Mouse (Mus musculus) layer of hippocampus, postnatal 25 days (tissue): ENCODE measurements around the gene Gpatch3. TPM values are rescaled to one million over a fixed set of nuclear protein-coding genes. Genes with fewer than 3 reads are reported as not detected.

ENCODE experiments used
- DNase-seq, 2 experiments: peaks; one replicate each; pipeline ENCODE4 v3.0.0; 2022; ENCODE audit warnings: mixed read lengths in 2 of 2, low spot score in 1 of 2; ENCODE audit errors: extremely low spot score in 1 of 2
- total RNA-seq, 2 experiments: library from RNA; stranded (reverse); gene quantifications; 2 replicates each; pipeline ENCODE4 v1.2.3; 2021

The Gpatch3 gene
- total RNA-seq, 2 experiments from 2014 or later, result 8.2 to 9.5 TPM

DNA sequence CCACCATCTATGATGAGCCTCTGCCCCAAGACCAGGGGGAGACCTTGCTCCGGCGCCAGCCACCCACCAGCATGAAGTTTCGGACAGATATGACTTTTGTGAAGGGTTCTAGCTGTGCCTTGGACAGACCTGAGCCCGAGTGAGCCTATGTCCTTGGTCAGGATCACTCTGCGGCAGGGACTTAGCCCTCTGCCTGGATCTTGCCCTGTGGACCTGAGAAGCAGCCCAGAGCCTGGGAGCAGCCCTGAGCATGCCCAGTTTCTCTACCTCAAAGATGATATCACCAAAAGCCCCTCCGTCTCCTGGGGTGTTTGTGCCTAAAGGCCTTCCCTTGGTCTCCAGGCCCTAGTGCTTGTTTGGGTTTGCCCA is 9.1 kb downstream of the Gpatch3 start:
- no peak for DNase-seq

DNA sequence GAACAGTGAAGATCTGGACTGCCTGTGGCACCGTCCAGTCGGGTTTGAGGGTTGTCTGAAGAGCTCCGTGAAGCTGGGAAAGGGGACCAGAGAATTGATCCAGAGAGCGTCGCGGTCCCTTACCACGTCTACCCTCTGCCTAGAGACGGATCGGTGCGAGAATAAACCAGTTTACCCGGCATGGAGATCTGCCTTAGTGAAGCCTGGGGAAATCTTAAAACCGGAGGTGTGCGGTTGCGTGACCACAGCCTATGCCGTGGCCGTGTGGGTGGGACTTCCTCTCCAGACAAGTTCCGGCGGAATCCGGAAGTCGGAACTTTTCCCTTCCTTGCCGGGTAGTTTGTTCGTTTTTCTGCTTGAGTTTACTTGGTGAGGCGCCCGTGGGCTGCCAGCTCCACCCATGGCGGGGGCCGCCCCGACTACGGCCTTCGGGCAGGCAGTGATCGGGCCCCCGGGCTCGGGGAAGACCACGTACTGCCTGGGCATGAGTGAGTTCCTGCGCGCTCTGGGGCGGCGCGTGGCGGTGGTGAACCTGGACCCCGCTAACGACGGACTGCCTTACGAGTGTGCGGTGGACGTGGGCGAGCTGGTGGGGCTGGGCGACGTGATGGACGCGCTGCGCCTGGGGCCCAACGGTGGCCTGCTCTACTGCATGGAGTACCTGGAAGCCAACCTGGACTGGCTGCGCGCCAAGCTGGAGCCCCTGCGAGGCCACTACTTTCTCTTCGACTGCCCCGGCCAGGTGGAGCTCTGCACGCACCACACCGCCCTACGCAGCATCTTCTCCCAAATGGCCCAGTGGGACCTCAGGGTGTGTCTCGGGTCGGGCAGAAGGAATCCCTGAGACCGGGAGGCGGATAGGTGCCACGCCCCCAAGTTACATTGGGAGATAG is 9.8 kb downstream of the Gpatch3 start, which contains the start of gene Gpn2:
Gene Gpn2, plus strand, starts transcription at position 304 of the 893 bp plus-strand sequence.
- peak; percentile 57 to 73 for DNase-seq

- peak; percentile 54 to 73 for DNase-seq
Observed at GRCm38 (mm10) chr4:133592570-133592969, 18.0 kb downstream of the Gpatch3 start.

- DNase-seq, result no peak
Observed at GRCm38 (mm10) chr4:133595538-133595937, 21.0 kb downstream of the Gpatch3 start.

DNA sequence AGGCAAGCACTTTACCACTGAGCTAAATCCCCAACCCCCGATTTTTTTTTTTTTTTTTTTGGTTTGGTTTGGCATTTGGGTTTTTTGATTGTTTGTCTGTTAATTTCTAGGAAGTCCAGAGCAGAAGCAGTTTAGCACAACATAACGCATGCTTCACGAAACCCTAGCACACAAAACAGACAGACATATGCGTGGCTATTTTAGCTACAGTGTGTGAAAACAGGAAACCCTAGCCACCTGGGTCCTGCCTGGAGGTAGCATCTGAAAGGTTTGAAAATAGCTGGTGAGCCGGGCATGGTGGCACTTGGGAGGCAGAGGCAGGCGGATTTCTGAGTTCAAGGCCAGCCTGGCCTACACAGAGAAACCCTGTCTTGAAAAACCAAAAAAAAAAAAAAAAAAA is 21.5 kb downstream of the Gpatch3 start:
- no peak for DNase-seq

GRCm38 (mm10) chr4:133598616-133599015 is 24.1 kb downstream of the Gpatch3 start:
- DNase-seq, result no peak

- DNase-seq, result no peak
Observed at GRCm38 (mm10) chr4:133599116-133599515, 24.6 kb downstream of the Gpatch3 start.

- DNase-seq, result peak; percentile 55 to 64
Observed at GRCm38 (mm10) chr4:133599571-133600073, 25.1 kb downstream of the Gpatch3 start.

DNA sequence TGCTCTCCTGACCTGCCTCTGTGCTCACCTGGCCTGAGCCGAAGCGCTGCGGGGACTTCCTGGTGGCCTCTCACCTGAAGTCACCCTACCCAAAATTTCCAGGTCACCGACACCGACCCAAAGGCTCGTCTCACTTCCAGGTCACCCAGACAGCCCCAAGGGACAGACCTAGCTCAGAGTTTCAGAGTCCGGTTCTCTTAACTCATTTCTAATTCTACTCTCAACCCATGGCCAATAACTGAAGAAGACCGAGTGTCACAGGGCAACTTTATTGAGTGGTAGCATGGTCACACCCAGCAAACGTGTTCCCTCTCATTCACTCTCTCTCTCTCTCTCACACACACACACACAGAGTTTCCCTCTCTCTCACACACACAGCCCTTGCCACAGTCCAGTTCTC is 25.8 kb downstream of the Gpatch3 start:
- DNase-seq, result no peak

DNA sequence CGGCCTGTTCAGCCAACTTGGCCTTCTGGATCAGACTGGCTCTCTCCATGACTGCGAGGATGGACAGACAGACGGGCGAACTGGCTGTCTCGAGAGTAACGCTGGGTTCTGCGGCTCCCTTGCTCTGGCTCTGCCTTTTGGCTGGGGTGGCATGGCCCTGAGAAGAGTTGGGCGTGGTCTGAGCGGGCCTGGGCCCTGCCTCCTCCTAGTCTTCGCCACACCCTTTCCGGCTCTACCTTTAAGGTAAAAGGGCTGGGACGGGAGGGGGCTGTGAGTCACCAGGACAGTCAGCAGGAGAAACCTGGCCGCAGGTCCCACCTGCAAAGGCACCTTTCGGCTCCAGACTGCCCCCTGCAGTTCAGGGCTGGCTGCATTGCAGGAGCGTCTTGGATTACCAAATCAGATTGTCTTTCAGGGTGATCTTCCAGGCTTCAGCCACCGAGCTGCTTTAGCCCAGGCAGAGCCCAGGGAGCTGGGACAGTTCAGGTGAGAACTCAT is 27.2 kb downstream of the Gpatch3 start, which contains the start of gene Sfn:
Gene Sfn, minus strand, starts transcription at position 448 of the 498 bp plus-strand sequence.
- DNase-seq, result no peak

DNA sequence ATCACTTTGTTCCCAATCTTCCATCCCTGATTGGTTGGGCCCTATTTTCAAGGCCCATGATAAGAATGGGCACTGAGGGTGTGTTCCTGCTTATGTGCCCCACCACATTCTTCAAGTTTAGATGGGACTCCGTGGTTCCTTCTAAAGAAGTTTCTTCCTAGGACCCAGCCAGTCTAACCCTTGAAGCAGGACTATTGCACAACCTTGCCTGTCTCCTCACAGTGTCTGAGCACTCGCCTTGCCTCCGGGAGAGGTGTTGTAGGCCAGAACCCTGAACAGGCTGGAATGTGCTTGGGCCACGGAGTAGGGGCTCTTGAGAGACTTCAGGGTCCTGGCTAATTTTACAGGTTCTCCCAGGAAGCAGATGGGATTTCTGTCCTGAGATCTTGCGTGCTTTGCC is 28.5 kb downstream of the Gpatch3 start:
- no peak for DNase-seq

DNA sequence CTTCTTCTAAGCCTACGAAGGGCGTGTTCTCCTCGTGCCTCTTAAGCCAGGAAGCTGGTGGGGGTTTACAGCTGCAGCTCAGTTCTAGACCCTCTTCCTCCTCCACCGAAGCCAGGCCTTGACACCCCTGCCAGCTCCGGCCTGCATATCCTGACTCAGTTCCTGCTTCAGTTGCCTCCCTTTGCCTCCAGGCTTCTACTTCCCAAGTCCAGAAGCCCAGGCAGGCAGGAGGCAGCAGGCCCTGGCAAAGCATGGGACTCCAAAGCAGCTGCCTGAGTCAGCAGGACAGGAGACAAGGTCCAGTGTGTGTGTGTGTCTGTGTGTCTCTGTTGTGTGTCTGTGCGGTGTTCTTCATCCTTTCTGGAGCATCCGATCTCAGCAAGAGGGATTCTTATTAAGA is 29.6 kb downstream of the Gpatch3 start:
- DNase-seq, result no peak

- DNase-seq, result no peak
Observed at GRCm38 (mm10) chr4:133604856-133605255, 30.3 kb downstream of the Gpatch3 start.

DNA sequence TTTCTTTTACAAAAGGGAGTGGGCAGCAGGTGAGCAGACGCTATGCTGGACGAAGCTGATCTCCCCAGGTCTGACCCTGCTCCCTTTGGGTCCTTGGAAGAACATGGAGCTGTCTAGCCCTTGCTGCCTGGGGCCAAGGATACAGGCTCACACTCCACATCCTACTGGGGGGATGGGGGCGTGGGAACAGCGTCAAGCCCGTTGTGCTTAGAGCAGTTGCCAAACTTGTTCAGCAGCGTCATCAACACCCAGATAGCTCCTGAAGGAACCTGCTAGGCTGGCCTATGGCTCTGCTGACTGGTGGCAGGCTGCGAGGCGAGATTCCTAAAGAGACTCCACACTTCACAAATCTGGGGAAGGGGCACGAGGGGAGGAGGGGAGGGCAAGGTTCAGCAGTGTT is 30.8 kb downstream of the Gpatch3 start:
- DNase-seq, result no peak

DNA sequence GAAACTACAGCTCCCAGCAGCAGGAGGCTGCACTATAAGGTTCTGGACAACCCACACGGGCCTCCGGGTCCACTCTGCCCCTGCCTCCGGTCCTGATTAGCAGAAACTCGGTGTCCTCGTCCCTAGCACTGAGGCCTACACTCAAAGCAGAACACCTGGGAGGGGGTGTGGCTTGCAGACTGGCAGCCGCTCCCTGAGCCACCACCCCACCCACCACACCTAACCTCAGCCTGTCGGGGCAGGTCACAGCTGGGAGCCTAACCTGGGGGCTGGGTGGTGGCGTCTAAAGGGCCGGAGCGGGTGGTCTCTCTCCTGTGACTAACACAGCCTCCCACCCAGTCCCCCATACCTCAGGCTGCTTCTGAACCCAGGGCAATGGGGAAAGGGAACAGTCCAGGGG is 32.7 kb downstream of the Gpatch3 start:
- DNase-seq, result no peak

GRCm38 (mm10) chr4:133609719-133610118 is 35.2 kb downstream of the Gpatch3 start:
- peak; percentile 65 to 89 for DNase-seq

- no peak for DNase-seq
Observed at GRCm38 (mm10) chr4:133611815-133612214, 37.3 kb downstream of the Gpatch3 start.

DNA sequence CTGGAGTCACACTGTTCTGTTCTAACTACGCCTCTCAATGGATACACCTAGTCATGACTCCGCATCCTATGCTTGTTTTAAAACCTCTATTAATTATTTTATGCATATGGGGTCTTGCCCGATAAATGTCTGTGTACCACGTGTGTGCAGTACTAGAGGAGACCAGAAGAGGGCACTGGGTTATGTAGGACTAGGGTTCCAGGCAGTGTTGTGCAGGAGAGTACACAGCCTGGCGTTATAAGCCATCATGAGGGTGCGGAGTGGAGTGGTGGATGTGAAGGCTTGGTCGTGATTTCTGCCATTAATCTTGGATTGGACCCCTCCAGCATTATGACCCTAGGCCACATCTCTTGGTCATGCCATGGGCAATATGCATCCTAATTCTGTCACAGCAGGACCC is 37.9 kb downstream of the Gpatch3 start:
- no peak for DNase-seq

DNA sequence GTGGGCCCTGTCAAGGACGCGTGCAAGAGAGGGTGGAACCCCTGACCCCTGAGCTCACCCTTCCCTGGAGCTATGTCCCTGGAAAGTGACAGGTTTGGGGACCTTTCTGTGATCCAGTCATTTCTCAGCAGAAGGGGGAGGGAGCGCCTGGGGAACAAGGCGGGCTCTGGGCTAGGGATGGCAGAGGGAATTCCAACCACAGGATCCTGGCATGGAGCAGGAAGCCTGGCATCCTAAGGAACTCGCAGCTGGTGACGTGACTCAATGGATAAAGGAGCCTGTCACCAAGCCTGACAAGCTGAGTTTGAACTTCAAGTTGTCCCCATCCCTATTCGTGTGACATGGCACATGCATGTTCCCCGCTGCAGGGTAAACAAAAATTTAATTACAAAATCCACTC is 38.5 kb downstream of the Gpatch3 start:
- DNase-seq, result no peak

GRCm38 (mm10) chr4:133613867-133614266 is 39.3 kb downstream of the Gpatch3 start:
- DNase-seq, result no peak

DNA sequence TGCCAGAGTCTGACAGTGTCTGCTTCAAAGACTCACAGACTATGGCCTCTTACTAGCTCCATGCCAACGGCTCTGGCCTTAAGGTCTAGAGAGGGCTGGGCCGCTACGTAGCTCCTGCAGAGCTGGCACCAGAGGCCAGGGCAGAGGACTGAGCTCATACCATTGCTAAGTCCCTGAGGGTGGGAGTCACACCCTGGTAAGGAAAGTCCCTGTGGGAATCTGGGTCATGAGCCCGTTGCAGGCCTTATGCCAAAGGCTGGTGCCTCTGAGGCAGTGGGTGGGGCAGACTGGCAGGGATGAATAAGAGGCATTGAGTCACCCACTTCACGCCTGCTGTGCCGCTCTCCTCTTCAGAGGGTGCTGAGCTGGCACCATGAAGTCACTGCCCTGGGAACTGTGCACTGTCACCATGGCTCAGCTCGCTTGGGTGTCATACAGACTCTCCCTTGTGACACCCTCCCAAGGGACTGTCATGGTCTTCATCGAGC is 39.8 kb downstream of the Gpatch3 start:
- DNase-seq, result no peak

DNA sequence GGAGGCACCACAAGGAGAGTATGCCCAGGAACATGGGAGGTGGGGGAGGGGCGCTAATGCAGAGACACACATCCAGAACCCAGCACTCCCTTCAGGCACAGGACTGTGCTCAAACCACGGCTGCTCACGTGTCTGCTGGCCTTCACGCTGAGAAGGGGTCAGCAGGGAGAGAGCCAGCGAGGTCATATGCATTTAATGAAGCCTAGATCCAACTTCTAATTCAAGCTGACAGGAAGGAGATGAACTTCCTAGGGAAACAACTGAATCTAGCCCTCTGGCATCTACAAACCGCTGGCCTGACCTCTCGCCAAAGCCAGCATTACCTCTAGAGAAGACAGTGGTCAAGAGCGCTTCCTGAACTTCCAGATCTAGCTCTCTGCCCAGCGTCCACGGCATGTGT is 40.9 kb downstream of the Gpatch3 start:
- no peak for DNase-seq
